Mouse (Mus musculus) liver, embryonic 13.5 days (tissue): Measurements from ENCODE around the gene 1700025G04Rik. TPM values are rescaled to one million over a fixed set of nuclear protein-coding genes. Genes with fewer than 3 reads are reported as not detected.

Experiments
- ATAC-seq: fragments of 200-750 bp; cut with Nextera tagmentation; 2 replicates; pipeline ENCODE4 v1.8.0; 2017; ENCODE audit warnings: low read depth, mild to moderate bottlenecking, moderate number of reproducible peaks, moderate library complexity
- DNase-seq: peaks from one replicate; pipeline ENCODE4 v3.0.0; 2022
- H3K27ac ChIP-seq: fragments of 300-500 bp; sonication (generic); 2 replicates; pipeline ENCODE4 v1.5.1; 2015; ENCODE audit warnings: moderate library complexity, mild to moderate bottlenecking, inconsistent platforms
- H3K27me3 ChIP-seq: fragments of 300-500 bp; sonication (generic); 2 replicates; pipeline ENCODE4 v1.6.1; 2015; ENCODE audit warnings: mild to moderate bottlenecking, inconsistent platforms
- H3K36me3 ChIP-seq: fragments of 300-500 bp; sonication (generic); 2 replicates; pipeline ENCODE4 v1.6.1; 2015; ENCODE audit warnings: mild to moderate bottlenecking, inconsistent platforms
- H3K4me1 ChIP-seq: fragments of 300-500 bp; sonication (generic); replicated peaks from 2 replicates; pipeline ENCODE4 v1.6.1; 2015; ENCODE audit warnings: inconsistent platforms
- H3K4me2 ChIP-seq: fragments of 300-500 bp; sonication (generic); 2 replicates; pipeline ENCODE4 v1.6.1; 2015; ENCODE audit warnings: inconsistent platforms, mild to moderate bottlenecking, moderate library complexity
- H3K4me3 ChIP-seq: fragments of 300-500 bp; sonication (generic); replicated peaks from 2 replicates; pipeline ENCODE4 v1.5.1; 2015; ENCODE audit warnings: mild to moderate bottlenecking, inconsistent platforms
- H3K9ac ChIP-seq: fragments of 300-500 bp; sonication (generic); 2 replicates; pipeline ENCODE4 v1.6.1; 2015; ENCODE audit warnings: mild to moderate bottlenecking, inconsistent platforms
- H3K9me3 ChIP-seq: fragments of 300-500 bp; sonication (generic); replicated peaks from 2 replicates; pipeline ENCODE4 v1.6.1; 2016; ENCODE audit warnings: inconsistent platforms
- WGBS: fragments of 180-500 bp; shearing (Covaris S2); methylation state at CpG from one replicate; pipeline ENCODE4 v1.1.7; 2015; ENCODE audit not compliant: insufficient replicate concordance; 5-methylcytosine and 5-hydroxymethylcytosine counted together
- polyA plus RNA-seq: library from polyadenylated mRNA; unstranded; fragments of >200 nt; fragmentation: Nextera tagmentation; extraction: Ambion mirVana; gene quantifications from 2 replicates; pipeline ENCODE4 v1.2.1, GENCODE M21; 2015

The 1700025G04Rik gene
- polyA plus RNA-seq, 1 experiment from 2014 or later: 1.8 TPM

DNA sequence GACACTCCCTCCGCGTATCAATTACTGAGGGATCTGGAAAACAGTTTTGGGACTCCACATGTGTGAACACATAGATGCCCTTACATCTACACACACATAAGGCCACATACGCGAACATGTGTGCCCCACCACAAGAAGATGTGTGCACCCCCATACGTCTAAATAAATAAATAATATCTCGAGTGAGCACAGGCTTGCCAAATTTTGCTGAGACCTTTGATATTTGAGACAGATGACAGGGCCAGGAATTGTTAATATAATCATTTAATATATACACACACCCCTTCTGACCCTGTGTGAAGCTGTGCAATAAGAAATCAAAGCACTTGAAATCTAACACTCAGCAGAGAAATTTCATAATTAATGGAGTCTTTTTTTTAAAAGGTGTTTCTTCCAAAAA lies 225.6 kb downstream of the 1700025G04Rik start:
- ATAC-seq: no peak
- 83% methylated on average over 6 of the region's 6 CpGs for WGBS
- Histone ChIP-seq H3K27me3 (no peaks in the 10 kb centered on the region), H3K9ac (no peak overlapping the region), H3K9me3 (no peaks in the 10 kb centered on the region), H3K4me2 (no peak overlapping the region), H3K4me1 (no peaks in the 10 kb centered on the region), H3K4me3 (no peak overlapping the region), H3K27ac (no peak overlapping the region), H3K36me3 (no peaks in the 10 kb centered on the region)
- no peak for DNase-seq

DNA sequence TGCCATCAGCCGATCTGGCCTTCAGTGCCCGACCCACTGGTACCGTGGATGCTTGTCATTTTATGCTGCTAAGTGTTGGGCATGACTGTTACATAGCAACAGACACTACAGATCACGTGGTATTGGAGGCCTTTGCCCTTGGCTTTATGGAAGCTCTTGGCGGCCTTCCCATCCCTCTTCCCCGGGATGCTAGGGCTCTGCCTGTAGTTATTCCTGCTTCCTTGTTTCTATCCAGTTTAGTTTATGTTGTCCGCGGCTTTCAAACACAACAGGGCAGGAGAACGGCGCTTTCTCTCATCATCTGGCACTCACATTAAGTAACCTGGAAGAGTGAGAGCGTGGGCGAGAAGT lies 226.2 kb downstream of the 1700025G04Rik start:
- Histone ChIP-seq H3K9me3 (no peaks in the 10 kb centered on the region), H3K27ac (no peak overlapping the region)
- no peak for ATAC-seq

DNA sequence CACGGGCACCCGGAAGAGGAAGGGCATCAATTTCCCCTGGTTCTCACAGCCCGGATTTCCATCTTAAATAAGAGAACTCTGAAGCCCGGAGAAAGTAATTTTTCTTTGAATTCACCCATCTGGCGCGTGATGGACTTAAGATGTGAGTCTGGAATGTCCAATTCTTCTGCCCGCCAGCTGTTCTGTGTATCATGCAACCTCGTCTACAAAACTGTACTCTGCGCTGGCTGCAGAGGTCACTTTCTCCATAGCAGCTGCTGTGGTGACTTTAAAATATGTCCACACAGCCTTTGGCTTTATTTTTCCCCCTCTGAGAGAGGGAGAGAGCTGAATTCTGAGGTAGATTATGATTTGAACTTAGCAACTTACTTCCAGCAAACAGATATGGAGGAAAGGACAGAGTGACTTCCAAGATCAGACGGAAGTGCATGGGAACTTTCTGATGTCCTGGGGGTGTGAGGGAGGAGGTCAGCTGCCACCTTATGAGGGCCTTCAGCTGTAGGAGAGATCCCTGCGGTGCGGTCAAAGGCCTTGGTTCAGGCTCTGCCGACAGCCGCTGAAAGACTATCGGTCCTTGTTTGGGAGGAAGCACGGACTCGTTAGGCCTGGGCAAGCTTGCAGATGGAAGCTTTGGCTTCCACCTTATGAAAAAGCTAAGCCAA lies 226.7 kb downstream of the 1700025G04Rik start:
- H3K4me1 ChIP-seq: no peaks in the 10 kb centered on the region
- no peak for ATAC-seq
- 78% methylated on average over 17 of the region's 17 CpGs for WGBS
- no peak overlapping the region for H3K27ac ChIP-seq
- no peak overlapping the region for H3K4me3 ChIP-seq
- H3K4me2 ChIP-seq: no peak overlapping the region
- H3K27me3 ChIP-seq: no peaks in the 10 kb centered on the region
- no peak overlapping the region for H3K9ac ChIP-seq
- H3K36me3 ChIP-seq: no peaks in the 10 kb centered on the region
- no peaks in the 10 kb centered on the region for H3K9me3 ChIP-seq
- no peak for DNase-seq

More for the DNA sequence above, 226.2 kb downstream of the 1700025G04Rik start:
- Histone ChIP-seq H3K36me3 (no peaks in the 10 kb centered on the region), H3K27me3 (no peaks in the 10 kb centered on the region), H3K4me2 (no peak overlapping the region), H3K9ac (no peak overlapping the region), H3K4me1 (no peaks in the 10 kb centered on the region), H3K4me3 (no peak overlapping the region)
- WGBS: 73% methylated on average over 12 of the region's 12 CpGs
- no peak for DNase-seq

DNA sequence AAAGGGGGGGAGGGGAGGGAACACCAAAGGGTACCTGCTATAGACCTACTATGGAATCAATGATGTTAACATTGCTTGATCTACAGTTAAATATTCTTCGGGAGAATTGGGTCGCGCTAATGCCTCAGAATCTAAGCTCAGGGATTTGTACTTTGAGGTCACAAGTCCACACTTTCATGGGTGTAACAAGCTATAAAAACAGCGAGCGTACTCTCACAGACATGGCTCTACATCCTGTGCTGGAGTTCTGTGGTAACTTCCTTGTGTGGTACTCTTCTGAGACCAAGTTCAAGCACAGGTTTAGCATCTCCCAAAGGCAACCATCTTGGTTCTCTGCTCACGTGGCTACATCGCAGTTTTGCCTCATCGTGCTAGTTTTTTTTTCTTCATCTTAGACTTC lies 227.8 kb downstream of the 1700025G04Rik start:
- Histone ChIP-seq H3K4me3 (no peak overlapping the region), H3K27me3 (no peaks in the 10 kb centered on the region), H3K27ac (no peak overlapping the region), H3K4me1 (no peaks in the 10 kb centered on the region), H3K4me2 (no peak overlapping the region), H3K9ac (no peak overlapping the region), H3K9me3 (no peaks in the 10 kb centered on the region), H3K36me3 (no peaks in the 10 kb centered on the region)
- 71% methylated on average over 8 of the region's 8 CpGs for WGBS
- no peak for DNase-seq
- ATAC-seq: no peak

DNA sequence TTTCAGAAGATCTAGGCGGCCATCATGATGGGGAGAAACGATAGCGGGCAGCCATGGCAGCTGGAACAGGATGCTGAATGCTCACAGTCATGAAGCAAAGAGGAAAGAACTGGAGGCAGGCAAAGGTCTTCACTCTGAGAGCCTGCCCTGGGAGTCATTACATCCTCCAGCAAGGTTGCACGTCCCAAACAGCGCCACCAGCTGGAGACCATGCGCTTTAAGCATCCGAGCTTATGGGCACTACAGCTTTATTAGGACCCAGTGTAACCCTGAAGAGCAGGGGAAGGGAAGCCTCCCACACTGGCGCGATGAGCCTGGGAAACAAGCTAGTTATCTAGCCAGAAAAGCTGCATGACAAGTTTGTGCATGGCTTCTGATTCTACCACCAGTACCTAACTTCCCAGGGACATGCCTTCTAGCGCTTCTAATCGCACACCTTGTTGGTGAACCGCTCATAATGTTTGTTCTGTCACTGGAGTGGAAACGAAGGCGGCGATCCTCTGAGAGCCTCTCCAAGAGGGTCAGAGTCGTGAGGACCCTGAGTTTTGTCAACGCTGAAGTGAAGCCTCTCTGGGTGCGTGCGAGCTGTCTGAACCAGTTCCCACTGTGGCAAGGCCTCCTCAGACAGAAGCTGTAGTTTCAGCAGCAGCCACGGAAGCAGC lies 228.5 kb downstream of the 1700025G04Rik start:
- 56% methylated on average over 20 of the region's 20 CpGs for WGBS
- Histone ChIP-seq H3K27ac (no peak overlapping the region), H3K36me3 (no peaks in the 10 kb centered on the region), H3K4me2 (no peak overlapping the region), H3K9me3 (no peaks in the 10 kb centered on the region), H3K4me3 (no peak overlapping the region), H3K4me1 (no peaks in the 10 kb centered on the region), H3K27me3 (no peaks in the 10 kb centered on the region), H3K9ac (no peak overlapping the region)
- no peak for ATAC-seq
- DNase-seq: no peak

DNA sequence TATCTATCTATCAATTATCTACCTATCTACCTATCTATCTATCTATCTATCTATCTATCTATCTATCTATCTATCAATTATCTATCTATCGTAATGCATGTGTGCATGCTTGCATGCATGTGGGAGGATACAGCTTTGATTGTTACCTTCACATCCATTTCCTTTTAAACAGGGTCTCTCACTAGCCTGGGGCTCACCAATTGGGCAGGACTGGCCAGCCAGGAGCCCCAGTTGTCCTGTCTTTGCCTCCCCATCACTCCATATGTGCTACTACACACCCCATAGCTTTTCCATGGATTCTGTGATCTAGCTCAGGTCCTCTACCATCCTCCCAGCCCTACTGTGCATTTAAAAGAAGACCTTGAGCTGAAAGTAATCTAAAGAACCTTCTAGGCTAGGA lies 231.5 kb downstream of the 1700025G04Rik start:
- no peak overlapping the region for H3K9ac ChIP-seq
- H3K9me3 ChIP-seq: no peaks in the 10 kb centered on the region
- H3K4me1 ChIP-seq: no peaks in the 10 kb centered on the region
- DNase-seq (no peak), ATAC-seq (no peak)
- no peak overlapping the region for H3K4me3 ChIP-seq
- H3K27ac ChIP-seq: no peak overlapping the region
- H3K36me3 ChIP-seq: no peaks in the 10 kb centered on the region
- H3K27me3 ChIP-seq: no peaks in the 10 kb centered on the region
- no peak overlapping the region for H3K4me2 ChIP-seq
- WGBS: 82% methylated on average over 1 of the region's 1 CpGs

DNA sequence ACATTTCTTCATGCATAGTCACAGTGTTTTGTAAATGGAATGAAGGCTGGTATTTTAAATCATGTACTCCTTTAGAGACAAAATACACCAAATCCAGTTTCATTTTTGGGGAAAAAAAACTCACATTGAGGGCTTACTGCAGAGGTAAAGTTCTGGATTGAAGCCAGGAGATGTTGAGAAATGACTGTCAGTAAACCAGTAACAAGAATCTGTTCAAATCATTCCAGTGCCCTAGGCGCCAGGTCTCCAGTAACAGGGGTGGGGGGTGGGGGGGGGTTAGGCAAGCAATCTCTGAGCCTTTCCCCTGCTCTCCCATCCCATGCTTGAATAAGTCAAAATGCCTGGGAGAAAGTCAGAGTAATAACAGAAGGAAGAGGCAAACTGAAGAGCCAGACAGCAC lies 234.4 kb downstream of the 1700025G04Rik start:
- DNase-seq (no peak), ATAC-seq (no peak)
- no peak overlapping the region for H3K27ac ChIP-seq
- no peak overlapping the region for H3K4me3 ChIP-seq
- H3K36me3 ChIP-seq: no peaks in the 10 kb centered on the region
- no peaks in the 10 kb centered on the region for H3K27me3 ChIP-seq
- no peak overlapping the region for H3K9ac ChIP-seq
- WGBS: 54% methylated on average over 1 of the region's 1 CpGs
- H3K9me3 ChIP-seq: no peaks in the 10 kb centered on the region
- no peak overlapping the region for H3K4me2 ChIP-seq
- H3K4me1 ChIP-seq: no peaks in the 10 kb centered on the region

DNA sequence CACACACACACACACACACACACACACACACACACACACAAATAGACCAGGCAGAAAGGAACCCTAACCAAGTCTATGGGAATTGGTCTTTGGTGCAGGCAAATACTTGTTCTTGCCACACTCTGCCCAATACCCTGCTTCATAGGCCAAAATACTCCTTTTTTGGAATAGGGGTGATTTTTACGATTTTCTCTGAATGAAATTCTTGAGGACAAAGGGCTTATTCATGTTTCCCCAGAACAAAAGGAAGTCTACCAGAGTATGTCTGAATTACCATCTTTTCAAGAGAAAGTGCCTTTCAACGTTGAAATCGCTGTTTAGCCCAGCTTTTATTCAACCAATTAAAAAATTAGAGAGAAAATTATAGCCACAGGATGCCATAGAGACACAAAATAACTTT lies 237.9 kb downstream of the 1700025G04Rik start:
- H3K27ac ChIP-seq: no peak overlapping the region
- 65% methylated on average over 3 of the region's 3 CpGs for WGBS
- H3K9ac ChIP-seq: no peak overlapping the region
- H3K36me3 ChIP-seq: no peaks in the 10 kb centered on the region
- no peak overlapping the region for H3K4me3 ChIP-seq
- no peak overlapping the region for H3K4me2 ChIP-seq
- no peak for DNase-seq
- no peaks in the 10 kb centered on the region for H3K9me3 ChIP-seq
- no peak for ATAC-seq
- no peaks in the 10 kb centered on the region for H3K4me1 ChIP-seq
- H3K27me3 ChIP-seq: no peaks in the 10 kb centered on the region

DNA sequence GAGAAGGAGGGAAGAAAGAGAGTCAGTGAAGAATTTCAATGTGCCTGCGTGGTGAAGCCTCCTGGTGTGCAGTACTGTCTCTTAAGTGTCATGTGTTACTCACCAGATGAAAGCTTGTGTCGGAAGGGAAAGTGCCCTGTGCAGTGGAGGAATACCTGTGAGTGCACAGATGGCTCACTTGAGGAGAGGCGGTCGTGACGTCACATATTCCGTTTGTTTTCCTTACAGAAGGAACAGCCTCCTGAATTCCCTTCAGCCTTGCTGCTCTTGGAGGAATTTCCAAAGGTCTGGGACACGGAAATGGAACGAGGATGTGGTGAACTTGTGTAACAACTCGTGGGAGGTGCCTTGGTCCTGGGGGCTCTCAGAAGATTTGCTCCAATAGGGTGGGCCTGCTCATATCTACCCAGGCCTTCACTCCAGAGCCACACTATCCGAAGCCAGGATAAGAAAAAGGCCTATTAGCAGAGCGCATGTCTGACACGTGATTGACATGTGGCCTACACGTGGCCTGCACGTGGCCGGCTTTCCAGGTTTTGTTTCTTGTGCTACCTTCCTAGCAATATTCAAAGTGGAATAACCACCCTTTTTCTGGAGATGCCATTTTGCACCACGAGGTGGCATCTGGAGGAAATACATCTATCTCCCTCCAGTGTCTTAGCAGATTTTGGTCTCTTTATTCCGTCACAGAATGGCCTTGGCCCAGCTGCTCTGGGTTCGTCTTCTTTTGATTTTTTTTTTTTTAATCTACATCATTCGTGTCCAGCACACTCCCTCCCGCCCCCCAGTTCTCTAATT lies 238.7 kb downstream of the 1700025G04Rik start:
- Histone ChIP-seq H3K4me3 (no peak overlapping the region), H3K27ac (no peak overlapping the region), H3K9me3 (no peaks in the 10 kb centered on the region), H3K36me3 (no peaks in the 10 kb centered on the region), H3K4me2 (no peak overlapping the region), H3K4me1 (no peaks in the 10 kb centered on the region), H3K9ac (no peak overlapping the region), H3K27me3 (no peaks in the 10 kb centered on the region)
- 73% methylated on average over 20 of the region's 20 CpGs for WGBS
- no peak for ATAC-seq
- DNase-seq: no peak

DNA sequence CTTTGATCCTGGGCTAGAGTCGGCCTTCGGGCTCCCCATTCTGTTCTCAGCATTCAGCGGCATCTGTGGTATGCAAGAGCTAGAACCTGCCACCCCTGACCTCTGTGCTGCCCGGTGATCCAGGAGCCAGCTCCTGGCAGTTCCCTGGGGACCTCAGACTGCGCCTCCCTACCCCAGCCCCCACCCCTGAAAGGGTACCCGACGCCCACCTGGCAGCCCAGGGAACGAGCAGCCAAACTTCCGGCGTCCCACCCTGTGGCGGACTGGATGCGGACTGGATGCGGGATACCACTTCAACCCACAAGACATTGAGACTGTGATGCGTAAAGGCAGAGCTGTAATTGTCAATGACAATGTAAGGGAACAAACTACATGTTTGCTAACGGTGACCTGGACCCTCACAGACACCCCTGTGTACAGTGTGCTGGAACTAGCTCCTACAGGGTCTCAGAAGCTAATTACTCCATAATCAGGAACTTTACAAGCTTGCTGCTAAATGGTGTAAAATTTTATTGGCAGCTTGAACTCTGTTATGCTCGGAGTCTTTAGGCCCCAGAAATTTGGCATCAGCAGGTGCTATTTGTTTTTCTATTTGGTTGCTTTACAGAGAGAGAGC lies 239.8 kb downstream of the 1700025G04Rik start:
- Histone ChIP-seq H3K27me3 (no peaks in the 10 kb centered on the region), H3K4me1 (no peaks in the 10 kb centered on the region), H3K4me3 (no peak overlapping the region), H3K4me2 (no peak overlapping the region), H3K9me3 (no peaks in the 10 kb centered on the region), H3K9ac (no peak overlapping the region), H3K27ac (no peak overlapping the region), H3K36me3 (no peaks in the 10 kb centered on the region)
- ATAC-seq (no peak), DNase-seq (no peak)
- WGBS: 73% methylated on average over 16 of the region's 16 CpGs

DNA sequence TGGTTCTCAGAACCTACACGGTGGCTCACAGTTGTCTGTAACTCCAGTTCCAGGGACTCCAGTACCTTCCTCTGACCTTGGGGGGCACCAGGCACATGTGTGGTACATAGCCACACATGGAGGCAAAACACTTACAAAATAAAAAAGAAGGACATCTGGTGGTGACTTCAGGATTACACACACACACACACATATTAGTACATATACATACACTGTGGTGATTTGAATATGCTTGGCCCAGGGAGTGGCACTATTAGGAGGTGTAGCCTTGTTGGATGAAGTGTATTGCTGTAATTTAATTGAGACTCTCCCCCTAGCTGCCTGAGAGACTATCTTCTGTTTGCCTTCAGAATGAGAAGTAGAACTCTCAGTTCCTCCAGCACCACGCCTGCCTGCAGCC lies 241.6 kb downstream of the 1700025G04Rik start:
- no peaks in the 10 kb centered on the region for H3K9me3 ChIP-seq
- no peak overlapping the region for H3K27ac ChIP-seq
- ATAC-seq (no peak), DNase-seq (no peak)
- 69% methylated on average over 2 of the region's 2 CpGs for WGBS
- H3K4me1 ChIP-seq: no peaks in the 10 kb centered on the region
- no peak overlapping the region for H3K4me2 ChIP-seq
- H3K9ac ChIP-seq: no peak overlapping the region
- H3K4me3 ChIP-seq: no peak overlapping the region
- H3K36me3 ChIP-seq: no peaks in the 10 kb centered on the region
- no peaks in the 10 kb centered on the region for H3K27me3 ChIP-seq
